Mouse (Mus musculus): Measurements from ENCODE around the gene Rab6b.
"Not testable (repeated sequence)": the region's sequence is repeated elsewhere in the genome, so short reads cannot be mapped to it uniquely, and the experiment has no call there.

DNA sequence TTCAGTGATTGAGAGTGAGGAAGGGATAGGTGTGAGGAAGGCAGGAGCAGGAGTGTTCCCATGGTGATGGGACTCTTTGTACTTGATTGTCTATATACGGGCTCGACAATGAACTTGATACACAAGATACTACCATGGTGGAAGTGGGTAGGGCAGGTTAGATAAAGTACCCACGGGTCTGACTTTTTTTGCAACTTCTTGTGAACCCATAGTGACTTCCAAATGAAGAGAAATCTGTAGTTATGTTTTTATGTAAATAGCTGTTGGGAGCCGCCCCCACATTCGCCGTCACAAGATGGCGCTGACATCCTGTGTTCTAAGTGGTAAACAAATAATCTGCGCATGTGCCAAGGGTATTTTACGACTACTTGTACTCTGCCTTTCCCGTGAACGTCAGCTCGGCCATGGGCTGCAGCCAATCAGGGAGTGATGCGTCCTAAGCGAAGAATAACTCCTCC lies 3.2 kb upstream of the Rab6b start:
- not testable (repeated sequence) for TF ChIP-seq CHD2 (IDR thresholded peaks at IDR 0.05; ENCODE audit: low read depth, low read length); MAFK (IDR thresholded peaks at IDR 0.05; ENCODE audit: insufficient read depth, low read depth, low read length)

Measured in ES-E14 (cell line).